Mouse (Mus musculus) right cerebral cortex, adult 18-20 months (tissue): ENCODE results near the gene Gm19402.

Source experiments
- DNase-seq: peaks from one replicate; pipeline ENCODE4 v3.0.0; 2022; ENCODE audit warnings: mixed read lengths

The Gm19402 gene

GRCm38 (mm10) chr10:77663949-77664665 lies 26.4 kb downstream of the Gm19402 start:
- DNase-seq = no peak

- no peak for DNase-seq
Measured at GRCm38 (mm10) chr10:77658286-77658994, 32.1 kb downstream of the Gm19402 start.

- no peak for DNase-seq
Measured at GRCm38 (mm10) chr10:77652046-77652445, 38.5 kb downstream of the Gm19402 start.

DNA sequence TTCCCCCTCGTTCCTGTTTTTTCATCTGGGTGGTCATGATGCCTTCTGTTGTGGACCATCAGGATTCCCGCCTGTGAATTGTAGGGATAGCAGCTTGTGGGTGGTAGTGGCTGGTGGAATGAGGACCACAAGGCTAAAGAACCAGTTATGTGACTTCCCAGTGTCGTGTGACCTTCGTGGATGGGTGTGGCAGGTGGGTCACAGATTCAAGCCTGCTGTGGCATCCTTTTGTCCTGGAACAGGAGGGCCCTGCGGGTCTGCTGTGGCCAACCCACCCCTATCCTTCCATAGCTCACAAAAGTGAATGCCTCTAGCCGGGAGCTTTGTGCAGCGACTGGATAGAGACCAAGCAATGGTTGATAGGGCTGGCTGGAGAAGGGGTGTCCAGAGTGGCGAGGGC lies 42.7 kb downstream of the Gm19402 start:
- no peak for DNase-seq

- DNase-seq = no peak
Measured at GRCm38 (mm10) chr10:77647461-77647860, 43.1 kb downstream of the Gm19402 start.

GRCm38 (mm10) chr10:77645571-77645970 lies 45.0 kb downstream of the Gm19402 start:
- no peak for DNase-seq

DNA sequence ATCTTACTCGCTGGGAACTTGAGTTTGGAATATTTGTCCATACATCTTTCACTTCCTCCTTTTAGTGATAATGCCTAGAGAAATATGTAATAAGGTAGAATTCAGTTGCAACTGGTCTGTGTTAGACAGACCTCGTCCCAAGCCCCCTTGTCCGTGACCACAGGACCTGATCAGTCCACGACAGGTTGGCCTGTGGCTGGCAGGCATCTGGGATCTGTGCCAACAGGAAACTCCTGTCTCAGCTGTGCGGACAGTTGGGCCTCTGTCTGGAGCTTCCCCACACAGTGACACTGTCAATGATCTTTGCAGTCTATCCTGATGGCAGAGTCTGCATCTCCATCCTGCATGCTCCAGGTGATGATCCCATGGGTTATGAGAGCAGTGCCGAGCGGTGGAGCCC lies 47.4 kb downstream of the Gm19402 start:
- DNase-seq = no peak
